Mouse (Mus musculus): Measurements from ENCODE around the gene Gm49673. TPM values are rescaled to one million over a fixed set of nuclear protein-coding genes. Genes with fewer than 3 reads are reported as not detected.
"Not testable (repeated sequence)": the region's sequence is repeated elsewhere in the genome, so short reads cannot be mapped to it uniquely, and the experiment has no call there.

Gene Gm49673
- polyA plus RNA-seq, 1 experiment from 2014 or later, result not detected

- not testable (repeated sequence) for H3K36me3 ChIP-seq; H3K27me3 ChIP-seq; H3K9ac ChIP-seq; H3K9me3 ChIP-seq (replicated peaks); H3K27ac ChIP-seq; H3K4me3 ChIP-seq (replicated peaks); H3K4me1 ChIP-seq (replicated peaks); H3K4me2 ChIP-seq; DNase-seq; ATAC-seq (ENCODE audit: low read depth)
- WGBS (ENCODE audit: insufficient replicate concordance), result 56% methylated on average over 4 of the region's 18 CpGs
Measured at GRCm38 (mm10) chr17:8092537-8093526, 54.8 kb downstream of the Gm49673 start.

GRCm38 (mm10) chr17:8091320-8091719 lies 56.3 kb downstream of the Gm49673 start:
- H3K4me2 ChIP-seq; H3K9ac ChIP-seq; H3K9me3 ChIP-seq (replicated peaks); H3K36me3 ChIP-seq; DNase-seq; ATAC-seq (ENCODE audit: low read depth); H3K4me1 ChIP-seq (replicated peaks); H3K4me3 ChIP-seq (replicated peaks); H3K27ac ChIP-seq; H3K27me3 ChIP-seq: not testable (repeated sequence)
- WGBS (ENCODE audit: insufficient replicate concordance), result 74% methylated on average over 14 of the region's 14 CpGs

- H3K4me3 ChIP-seq (replicated peaks); ATAC-seq (ENCODE audit: low read depth); H3K4me1 ChIP-seq (replicated peaks); H3K9ac ChIP-seq; H3K4me2 ChIP-seq; H3K27ac ChIP-seq; DNase-seq; H3K27me3 ChIP-seq; H3K9me3 ChIP-seq (replicated peaks); H3K36me3 ChIP-seq: not testable (repeated sequence)
- 61% methylated on average over 2 of the region's 2 CpGs for WGBS (ENCODE audit: insufficient replicate concordance)
Measured at GRCm38 (mm10) chr17:8069847-8070246, 77.7 kb downstream of the Gm49673 start.

GRCm38 (mm10) chr17:8056637-8057138 lies 90.9 kb downstream of the Gm49673 start:
- DNase-seq; ATAC-seq (ENCODE audit: low read depth); H3K4me1 ChIP-seq (replicated peaks); H3K4me2 ChIP-seq; H3K27ac ChIP-seq; H3K4me3 ChIP-seq (replicated peaks); H3K9ac ChIP-seq; H3K27me3 ChIP-seq; H3K36me3 ChIP-seq; H3K9me3 ChIP-seq (replicated peaks): not testable (repeated sequence)
- 43% methylated on average over 2 of the region's 3 CpGs for WGBS (ENCODE audit: insufficient replicate concordance)

GRCm38 (mm10) chr17:8055919-8056589 lies 91.5 kb downstream of the Gm49673 start:
- not testable (repeated sequence) for H3K27ac ChIP-seq; H3K4me1 ChIP-seq (replicated peaks); H3K4me2 ChIP-seq; H3K4me3 ChIP-seq (replicated peaks); DNase-seq; H3K9ac ChIP-seq; H3K27me3 ChIP-seq; H3K36me3 ChIP-seq; ATAC-seq (ENCODE audit: low read depth); H3K9me3 ChIP-seq (replicated peaks)
- WGBS (ENCODE audit: insufficient replicate concordance), result 61% methylated on average over 5 of the region's 6 CpGs

- not testable (repeated sequence) for H3K27me3 ChIP-seq; H3K4me2 ChIP-seq; H3K27ac ChIP-seq; H3K4me3 ChIP-seq (replicated peaks); H3K9ac ChIP-seq; ATAC-seq (ENCODE audit: low read depth); DNase-seq; H3K4me1 ChIP-seq (replicated peaks); H3K9me3 ChIP-seq (replicated peaks); H3K36me3 ChIP-seq
- 36% methylated on average over 3 of the region's 3 CpGs for WGBS (ENCODE audit: insufficient replicate concordance)
Measured at GRCm38 (mm10) chr17:8051247-8051646, 96.3 kb downstream of the Gm49673 start.

GRCm38 (mm10) chr17:8050218-8050617 lies 97.4 kb downstream of the Gm49673 start:
- not testable (repeated sequence) for H3K4me2 ChIP-seq; H3K4me3 ChIP-seq (replicated peaks); H3K9ac ChIP-seq; H3K36me3 ChIP-seq; ATAC-seq (ENCODE audit: low read depth); H3K4me1 ChIP-seq (replicated peaks); DNase-seq; H3K9me3 ChIP-seq (replicated peaks); H3K27ac ChIP-seq; H3K27me3 ChIP-seq
- 42% methylated on average over 5 of the region's 6 CpGs for WGBS (ENCODE audit: insufficient replicate concordance)

- not testable (repeated sequence) for ATAC-seq (ENCODE audit: low read depth); H3K27me3 ChIP-seq; H3K9me3 ChIP-seq (replicated peaks); H3K9ac ChIP-seq; H3K4me1 ChIP-seq (replicated peaks); H3K36me3 ChIP-seq; H3K27ac ChIP-seq; H3K4me2 ChIP-seq; H3K4me3 ChIP-seq (replicated peaks); DNase-seq
- WGBS (ENCODE audit: insufficient replicate concordance), result 0% methylated on average over 2 of the region's 5 CpGs
Measured at GRCm38 (mm10) chr17:8046178-8046577, 101.4 kb downstream of the Gm49673 start.

GRCm38 (mm10) chr17:8041197-8041596 lies 106.4 kb downstream of the Gm49673 start:
- not testable (repeated sequence) for H3K9ac ChIP-seq; H3K4me2 ChIP-seq; H3K27me3 ChIP-seq; H3K9me3 ChIP-seq (replicated peaks); H3K36me3 ChIP-seq; H3K4me3 ChIP-seq (replicated peaks); DNase-seq; H3K27ac ChIP-seq; H3K4me1 ChIP-seq (replicated peaks); ATAC-seq (ENCODE audit: low read depth)
- WGBS (ENCODE audit: insufficient replicate concordance), result no CpG with 5 or more reads among the region's 5 CpGs

- ATAC-seq (ENCODE audit: low read depth); DNase-seq; H3K4me3 ChIP-seq (replicated peaks); H3K4me1 ChIP-seq (replicated peaks); H3K27me3 ChIP-seq; H3K36me3 ChIP-seq; H3K27ac ChIP-seq; H3K9me3 ChIP-seq (replicated peaks); H3K9ac ChIP-seq; H3K4me2 ChIP-seq: not testable (repeated sequence)
- WGBS (ENCODE audit: insufficient replicate concordance), result no CpG with 5 or more reads among the region's 12 CpGs
Measured at GRCm38 (mm10) chr17:8039916-8040635, 107.5 kb downstream of the Gm49673 start.

- not testable (repeated sequence) for H3K27ac ChIP-seq; H3K4me3 ChIP-seq (replicated peaks); DNase-seq; H3K4me2 ChIP-seq; H3K27me3 ChIP-seq; ATAC-seq (ENCODE audit: low read depth); H3K9me3 ChIP-seq (replicated peaks); H3K4me1 ChIP-seq (replicated peaks); H3K9ac ChIP-seq; H3K36me3 ChIP-seq
- 68% methylated on average over 4 of the region's 6 CpGs for WGBS (ENCODE audit: insufficient replicate concordance)
Measured at GRCm38 (mm10) chr17:8036976-8037375, 110.6 kb downstream of the Gm49673 start.

All from liver, embryonic 13.5 days (tissue).